Mouse (Mus musculus): ENCODE measurements at regions not wholly inside any gene's neighbourhood (a gene's known extent, or its start where the extent isn't known, plus 50 kb on each side); places are given as distances from the start of the nearest gene placed in this dataset.

DNA sequence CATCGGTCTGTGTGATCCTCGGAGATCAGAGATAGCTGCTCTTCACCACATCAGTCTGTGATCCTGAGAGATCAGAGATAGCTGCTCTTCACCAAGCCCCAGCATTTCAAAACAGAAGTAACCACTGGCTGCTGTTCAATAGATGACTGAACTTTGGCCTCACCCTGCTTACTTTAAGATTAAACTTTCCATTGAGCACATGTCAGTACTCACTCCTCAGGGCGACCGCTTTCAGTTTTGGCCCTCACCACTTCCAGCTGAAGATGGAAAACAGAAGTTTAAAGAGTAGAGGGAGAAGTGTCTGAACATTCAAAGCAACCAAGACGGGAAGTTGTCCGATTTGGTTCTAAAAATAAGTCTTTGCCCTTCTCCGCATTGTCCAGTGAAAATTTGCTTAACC lies 97.2 kb downstream of the Gm826 start (continued):
- no peak for TF ChIP-seq USF1 (IDR thresholded peaks at IDR 0.05; ENCODE audit: low read depth, low read length)
- TF ChIP-seq ELF1 (IDR thresholded peaks at IDR 0.05; ENCODE audit: low read depth, low read length) = no peak
- TF ChIP-seq RAD21 (IDR thresholded peaks at IDR 0.05; ENCODE audit: low read depth, low read length) = no peak
- TF ChIP-seq CHD1 (IDR thresholded peaks at IDR 0.05; ENCODE audit: low read depth, low read length) = no peak
- no peak for TF ChIP-seq NELFE (IDR thresholded peaks at IDR 0.05; ENCODE audit: low read depth, low read length)

- dilution Hi-C loops (cut with MboI; ENCODE audit: extremely low pct_ligation_motif_present, extremely low pct_unique_long_range_greater_than_20kb, low sequenced_read_pairs) = no loop called here
- in situ Hi-C loops (cut with MboI; ENCODE audit: low pct_ligation_motif_present, low pct_unique_long_range_greater_than_20kb, low sequenced_read_pairs) = no loop called here
- peaks cover 5% of the 10 kb centered on the region for H3K9me3 ChIP-seq (replicated peaks; ENCODE audit: low read length)
Observed at GRCm38 (mm10) chr2:160230786-160231185, 103.2 kb downstream of the Gm826 start.

DNA sequence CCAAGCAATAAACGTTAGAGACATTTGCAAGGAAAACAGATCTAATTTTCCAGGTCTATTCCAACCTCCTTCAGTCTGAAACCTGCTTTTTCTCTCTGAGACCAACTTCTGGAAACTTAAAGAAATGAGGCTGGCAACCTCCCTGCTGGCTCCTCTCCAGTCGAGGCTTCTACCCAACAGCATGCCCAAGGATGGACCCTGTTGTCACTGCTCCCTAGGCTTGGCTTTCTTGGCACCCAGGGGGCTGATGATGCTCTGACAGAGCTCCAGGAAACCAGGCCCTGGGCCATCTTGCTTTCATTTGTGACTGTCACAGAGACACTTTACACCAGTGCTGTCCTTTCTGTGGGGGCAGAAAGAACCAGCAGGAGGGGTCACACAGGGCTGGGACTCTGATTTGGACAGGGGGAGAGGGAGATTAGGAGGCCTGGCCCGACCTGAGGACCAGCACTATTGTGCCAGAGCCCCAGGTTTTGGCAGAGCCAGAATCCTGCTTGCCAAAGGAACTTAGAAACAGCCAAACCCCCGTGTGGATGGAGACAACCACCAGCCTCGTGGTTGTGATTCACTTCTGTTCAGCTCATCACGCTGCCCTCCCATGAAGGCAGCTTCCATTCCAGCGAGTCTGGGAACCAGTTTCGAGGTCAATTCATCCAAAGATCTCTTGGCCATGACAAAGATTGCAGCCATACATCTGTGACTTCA lies 105.5 kb downstream of the Gm826 start:
- no peak overlapping the region for H3K27ac ChIP-seq (ENCODE audit: insufficient read depth, low read depth)
- H3K9me3 ChIP-seq (replicated peaks; ENCODE audit: low read length) = no peaks in the 10 kb centered on the region
- dilution Hi-C loops (cut with MboI; ENCODE audit: extremely low pct_ligation_motif_present, extremely low pct_unique_long_range_greater_than_20kb, low sequenced_read_pairs) (no loop called here), in situ Hi-C loops (cut with MboI; ENCODE audit: low pct_ligation_motif_present, low pct_unique_long_range_greater_than_20kb, low sequenced_read_pairs) (no loop called here)
- DNase-seq (ENCODE audit: extremely low read depth) = no peak
- H3K9ac ChIP-seq (ENCODE audit: insufficient read depth, low read depth) = no peak overlapping the region
- no peak for TF ChIP-seq MAZ (IDR thresholded peaks at IDR 0.05; ENCODE audit: low read depth, low read length)
- no peak for TF ChIP-seq JUND (conservative IDR thresholded peaks at IDR 0.05; ENCODE audit: low read depth, low read length)
- no peak for TF ChIP-seq ZC3H11A (IDR thresholded peaks at IDR 0.05; ENCODE audit: low read depth, low read length)
- no peak for TF ChIP-seq IRF4 (IDR thresholded peaks at IDR 0.05; ENCODE audit: low read depth, low read length)
- no peak for TF ChIP-seq BHLHE40 (IDR thresholded peaks at IDR 0.05; ENCODE audit: low read depth, low read length)
- TF ChIP-seq ELF1 (IDR thresholded peaks at IDR 0.05; ENCODE audit: low read depth, low read length) = no peak
- TF ChIP-seq ZKSCAN1 (IDR thresholded peaks at IDR 0.05; ENCODE audit: borderline replicate concordance, low read depth, low read length) = no peak
- TF ChIP-seq POLR2AphosphoS2 (IDR thresholded peaks at IDR 0.05; ENCODE audit: low read depth, low read length) = no peak
- TF ChIP-seq MYC (IDR thresholded peaks at IDR 0.05; ENCODE audit: low read depth, low read length) = no peak
- TF ChIP-seq E2F4 (IDR thresholded peaks at IDR 0.05; ENCODE audit: insufficient replicate concordance, low read depth, low read length) = no peak
- TF ChIP-seq RAD21 (IDR thresholded peaks at IDR 0.05; ENCODE audit: low read depth, low read length) = no peak
- TF ChIP-seq NELFE (IDR thresholded peaks at IDR 0.05; ENCODE audit: low read depth, low read length) = no peak
- no peak for TF ChIP-seq USF1 (IDR thresholded peaks at IDR 0.05; ENCODE audit: low read depth, low read length)
- TF ChIP-seq UBTF (IDR thresholded peaks at IDR 0.05; ENCODE audit: low read depth, low read length) = no peak
- TF ChIP-seq ETS1 (conservative IDR thresholded peaks at IDR 0.05; ENCODE audit: low read depth, low read length) = no peak
- no peak for TF ChIP-seq ZNF384 (IDR thresholded peaks at IDR 0.05; ENCODE audit: low read depth, low read length)
- no peak for TF ChIP-seq EP300 (IDR thresholded peaks at IDR 0.05; ENCODE audit: low read length)
- no peak for TF ChIP-seq MAX (IDR thresholded peaks at IDR 0.05; ENCODE audit: low read length)
- no peaks in the 10 kb centered on the region for H3K79me2 ChIP-seq (replicated peaks; ENCODE audit: control insufficient read depth, extremely low read depth, insufficient read depth, poor library complexity, severe bottlenecking)
- no peak overlapping the region for H3K4me2 ChIP-seq (ENCODE audit: insufficient read depth, low read depth, poor library complexity, severe bottlenecking)
- no peaks in the 10 kb centered on the region for H3K27me3 ChIP-seq (replicated peaks)
- H3K36me3 ChIP-seq (replicated peaks in 1 of 2; ENCODE audit: control insufficient read depth in 1 of 2, insufficient read depth in 1 of 2, low read length in 1 of 2) = no peaks in the 10 kb centered on the region
- no peak overlapping the region for H3K4me3 ChIP-seq (replicated peaks in 1 of 3; ENCODE audit: low read depth in 2 of 3, low read length in 2 of 3, poor library complexity in 1 of 3)
- H3K4me1 ChIP-seq (ENCODE audit: control insufficient read depth in 1 of 2, insufficient read depth in 2 of 2) = peaks cover 3 to 23% of the 10 kb centered on the region in 2 experiments; a peak in 3 of 4 replicates

More at GRCm38 (mm10) chr2:160230786-160231185, 103.2 kb downstream of the Gm826 start:
- Histone ChIP-seq H3K4me3 (replicated peaks in 1 of 3; ENCODE audit: low read depth in 2 of 3, low read length in 2 of 3, poor library complexity in 1 of 3) (no peak overlapping the region), H3K79me2 (replicated peaks; ENCODE audit: control insufficient read depth, extremely low read depth, insufficient read depth, poor library complexity, severe bottlenecking) (no peaks in the 10 kb centered on the region), H3K27ac (ENCODE audit: insufficient read depth, low read depth) (no peak overlapping the region), H3K9ac (ENCODE audit: insufficient read depth, low read depth) (no peak overlapping the region), H3K36me3 (replicated peaks in 1 of 2; ENCODE audit: control insufficient read depth in 1 of 2, insufficient read depth in 1 of 2, low read length in 1 of 2) (no peaks in the 10 kb centered on the region), H3K4me1 (ENCODE audit: control insufficient read depth in 1 of 2, insufficient read depth in 2 of 2) (peaks cover 3 to 13% of the 10 kb centered on the region in 2 experiments; a peak in 3 of 4 replicates), H3K4me2 (ENCODE audit: insufficient read depth, low read depth, poor library complexity, severe bottlenecking) (no peak overlapping the region), H3K27me3 (replicated peaks) (no peaks in the 10 kb centered on the region)
- no peak for TF ChIP-seq SMC3 (IDR thresholded peaks at IDR 0.05; ENCODE audit: low read depth, low read length)
- no peak for TF ChIP-seq POLR2A (IDR thresholded peaks at IDR 0.05; ENCODE audit: low read depth, low read length)
- TF ChIP-seq GABPA (IDR thresholded peaks at IDR 0.05; ENCODE audit: insufficient replicate concordance, low read depth, low read length) = no peak
- no peak for TF ChIP-seq ETS1 (conservative IDR thresholded peaks at IDR 0.05; ENCODE audit: low read depth, low read length)
- TF ChIP-seq TBP (conservative IDR thresholded peaks at IDR 0.05; ENCODE audit: low read depth, low read length) = no peak
- TF ChIP-seq MYC (IDR thresholded peaks at IDR 0.05; ENCODE audit: low read depth, low read length) = no peak
- no peak for TF ChIP-seq JUND (conservative IDR thresholded peaks at IDR 0.05; ENCODE audit: low read depth, low read length)
- DNase-seq (ENCODE audit: extremely low read depth) = no peak
